Mouse (Mus musculus) liver, adult 2 months (tissue): ENCODE data around the gene Fads1.

ENCODE experiments used
- CTCF ChIP-seq: fragments of 200-500 bp; IDR thresholded peaks from 2 replicates; pipeline ENCODE4 v1.5.1; 2011; ENCODE audit warnings: low read depth, low read length, control low read depth
- POLR2A ChIP-seq: fragments of 200-500 bp; IDR thresholded peaks from 2 replicates; pipeline ENCODE4 v1.6.1; 2011; ENCODE audit warnings: low read length, control low read depth; ENCODE audit not compliant: insufficient read depth; ENCODE audit errors: extremely low read depth

GRCm38 (mm10) chr19:10176477-10176876 lies 6.2 kb upstream of the Fads1 start:
- TF ChIP-seq CTCF (no peak), POLR2A (no peak)
